Mouse (Mus musculus): ENCODE measurements around the gene Olfr689. TPM values are rescaled to one million over a fixed set of nuclear protein-coding genes. Genes with fewer than 3 reads are reported as not detected.
"Not testable (repeated sequence)": the region's sequence is repeated elsewhere in the genome, so short reads cannot be mapped to it uniquely, and the experiment has no call there.

Olfr689 gene
- polyA plus RNA-seq (2012; rRNA removed) = not detected in 2 replicates

- no peak for DNase-seq (ENCODE audit: low read depth)
These were observed at the start of gene Olfr689 for GRCm38 (mm10) chr7:105310865-105311264. TSS of gene Olfr689 (plus strand) at chr7:105311165.

- DNase-seq (ENCODE audit: low read depth) = no peak
These were observed 38.5 kb upstream of the Olfr689 start for GRCm38 (mm10) chr7:105272426-105272825.

- no peak for DNase-seq (ENCODE audit: low read depth)
These were observed 23.2 kb upstream of the Olfr689 start, which contains the start of gene Olfr688 for GRCm38 (mm10) chr7:105287795-105288194. TSS of gene Olfr688 (plus strand) at chr7:105288095.

- DNase-seq (ENCODE audit: low read depth) = no peak
These were observed 20.9 kb upstream of the Olfr689 start for GRCm38 (mm10) chr7:105290051-105290450.

GRCm38 (mm10) chr7:105325302-105325701 is 14.3 kb downstream of the Olfr689 start:
- no peak for DNase-seq (ENCODE audit: low read depth)

GRCm38 (mm10) chr7:105334004-105334403 is 23.0 kb downstream of the Olfr689 start, which contains the start of gene Olfr690:
TSS of gene Olfr690 (minus strand) at chr7:105334104.
- DNase-seq (ENCODE audit: low read depth) = no peak

- DNase-seq (ENCODE audit: low read depth) = no peak
These were observed 31.2 kb downstream of the Olfr689 start, which contains the start of gene Olfr691 for GRCm38 (mm10) chr7:105342170-105342569. TSS of gene Olfr691 (minus strand) at chr7:105342270.

GRCm38 (mm10) chr7:105342752-105343151 is 31.8 kb downstream of the Olfr689 start:
- DNase-seq (ENCODE audit: low read depth) = no peak

- DNase-seq (ENCODE audit: low read depth) = not testable (repeated sequence)
These were observed 45.1 kb downstream of the Olfr689 start for GRCm38 (mm10) chr7:105356064-105356463.

- DNase-seq (ENCODE audit: low read depth) = not testable (repeated sequence)
These were observed 45.5 kb downstream of the Olfr689 start for GRCm38 (mm10) chr7:105356487-105356886.

GRCm38 (mm10) chr7:105361713-105362112 is 50.7 kb downstream of the Olfr689 start:
- no peak for DNase-seq (ENCODE audit: low read depth)

GRCm38 (mm10) chr7:105367268-105367667 is 56.3 kb downstream of the Olfr689 start:
- no peak for DNase-seq (ENCODE audit: low read depth)

- DNase-seq (ENCODE audit: low read depth) = no peak
These were observed 57.0 kb downstream of the Olfr689 start, which contains the start of gene Olfr692 for GRCm38 (mm10) chr7:105367930-105368329. TSS of gene Olfr692 (plus strand) at chr7:105368230.

GRCm38 (mm10) chr7:105368521-105368920 is 57.6 kb downstream of the Olfr689 start:
- DNase-seq (ENCODE audit: low read depth) = no peak

Other genes with a start within 250 kb of the Olfr689 start
- gene Olfr678, start 246.7 kb upstream of the Olfr689 start, polyA plus RNA-seq (2012; rRNA removed) = not detected in 2 replicates
- gene Olfr679, start 230.0 kb upstream of the Olfr689 start, polyA plus RNA-seq (2012; rRNA removed) = not detected in 2 replicates
- gene Olfr680-ps1, start 218.3 kb upstream of the Olfr689 start, polyA plus RNA-seq (2012; rRNA removed) = not detected in 2 replicates
- not detected in 2 replicates for gene Olfr681, start 194.3 kb upstream of the Olfr689 start, polyA plus RNA-seq (2012; rRNA removed)
- not detected in 2 replicates for gene Olfr683, start 164.2 kb upstream of the Olfr689 start, polyA plus RNA-seq (2012; rRNA removed)
- not detected in 2 replicates for gene Olfr684, start 147.5 kb upstream of the Olfr689 start, polyA plus RNA-seq (2012; rRNA removed)
- not detected in 2 replicates for gene Olfr685, start 125.2 kb upstream of the Olfr689 start, polyA plus RNA-seq (2012; rRNA removed)
- not detected in 2 replicates for gene Olfr686, start 103.7 kb upstream of the Olfr689 start, polyA plus RNA-seq (2012; rRNA removed)
- gene Olfr688, start 23.1 kb upstream of the Olfr689 start, polyA plus RNA-seq (2012; rRNA removed) = not detected in 2 replicates
- gene Olfr690, start 22.9 kb downstream of the Olfr689 start, polyA plus RNA-seq (2012; rRNA removed) = not detected in 2 replicates
- gene Olfr691, start 31.1 kb downstream of the Olfr689 start, polyA plus RNA-seq (2012; rRNA removed) = not detected in 2 replicates
- not detected in 2 replicates for gene Olfr692, start 57.1 kb downstream of the Olfr689 start, polyA plus RNA-seq (2012; rRNA removed)
- gene Gm5901, start 63.9 kb downstream of the Olfr689 start, polyA plus RNA-seq (2012; rRNA removed) = 1.2 and 1.3 TPM in 2 replicates
- 49.3 and 50.2 TPM in 2 replicates for gene Fam160a2, start 88.9 kb downstream of the Olfr689 start, polyA plus RNA-seq (2012; rRNA removed)
- gene Cnga4, start 93.4 kb downstream of the Olfr689 start, polyA plus RNA-seq (2012; rRNA removed) = 0.55 and 0.91 TPM in 2 replicates
- 0.42 and 1.2 TPM in 2 replicates for gene Cckbr, start 114.6 kb downstream of the Olfr689 start, polyA plus RNA-seq (2012; rRNA removed)
- 136 and 260 TPM in 2 replicates for gene Cavin3, start 171.1 kb downstream of the Olfr689 start, polyA plus RNA-seq (2012; rRNA removed)
- 70.7 and 84.7 TPM in 2 replicates for gene Smpd1, start 243.2 kb downstream of the Olfr689 start, polyA plus RNA-seq (2012; rRNA removed)